Mouse (Mus musculus) brain, embryonic 18.5 days (tissue): ENCODE measurements around the gene Gm47289.

Experiments used
- DNase-seq: peaks from one replicate; pipeline ENCODE4 v3.0.0-alpha.2; 2012; ENCODE audit warnings: low read depth, low spot score

Gene Gm47289

DNA sequence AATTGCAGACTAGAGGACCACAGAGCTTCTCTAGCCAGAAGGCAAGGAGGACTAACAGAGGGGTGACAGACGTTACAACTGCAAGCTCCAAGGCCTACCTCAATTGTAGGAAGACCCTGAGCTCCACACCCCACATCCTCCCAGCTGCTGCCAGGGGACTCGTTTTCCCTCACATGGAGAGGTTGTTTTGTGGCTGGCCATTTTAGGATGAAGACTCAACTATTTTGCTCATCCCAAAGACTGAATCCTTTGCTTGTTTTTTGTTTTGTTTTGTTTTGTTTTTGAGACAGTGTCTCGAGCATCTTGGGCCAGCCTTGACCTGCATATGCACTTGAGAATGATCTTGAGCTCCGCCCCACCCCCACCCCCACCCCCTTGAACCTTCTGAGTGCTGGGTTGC is at the start of gene Gm47289:
Gene Gm47289, plus strand, starts transcription at position 301 of the 400 bp plus-strand sequence.
- no peak for DNase-seq

DNA sequence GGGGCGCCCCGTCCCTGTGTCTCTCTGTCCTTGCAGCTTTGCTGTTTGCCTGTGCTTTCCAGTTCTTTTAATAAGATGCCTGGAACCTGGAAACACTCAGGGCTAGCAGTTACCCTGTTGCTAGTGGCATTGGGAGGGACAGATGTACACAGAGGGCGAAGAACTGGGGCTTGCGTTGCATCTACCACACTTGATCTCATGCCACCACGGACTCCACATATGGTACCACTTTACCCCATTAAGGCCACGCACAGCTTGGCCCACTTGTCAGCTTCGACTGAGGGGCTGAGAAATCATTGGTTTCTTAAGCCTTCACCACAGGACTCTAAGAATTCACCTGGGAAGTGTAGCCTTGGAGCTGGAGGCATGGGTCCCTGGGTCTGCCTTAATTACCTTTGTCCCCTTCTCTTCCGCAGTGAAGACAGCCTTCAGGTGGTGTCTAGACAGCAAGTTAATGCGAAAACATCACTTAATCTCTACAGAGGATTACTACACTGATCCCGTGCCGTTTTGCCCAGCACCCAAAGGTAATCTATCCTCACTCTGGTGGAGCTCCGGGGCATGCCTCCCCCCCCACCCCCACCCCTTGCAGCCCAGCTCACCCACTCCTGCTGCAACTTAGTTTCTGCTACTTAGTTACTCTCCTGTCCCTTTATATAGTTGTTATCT is 49.1 kb upstream of the Gm47289 start:
- no peak for DNase-seq

DNA sequence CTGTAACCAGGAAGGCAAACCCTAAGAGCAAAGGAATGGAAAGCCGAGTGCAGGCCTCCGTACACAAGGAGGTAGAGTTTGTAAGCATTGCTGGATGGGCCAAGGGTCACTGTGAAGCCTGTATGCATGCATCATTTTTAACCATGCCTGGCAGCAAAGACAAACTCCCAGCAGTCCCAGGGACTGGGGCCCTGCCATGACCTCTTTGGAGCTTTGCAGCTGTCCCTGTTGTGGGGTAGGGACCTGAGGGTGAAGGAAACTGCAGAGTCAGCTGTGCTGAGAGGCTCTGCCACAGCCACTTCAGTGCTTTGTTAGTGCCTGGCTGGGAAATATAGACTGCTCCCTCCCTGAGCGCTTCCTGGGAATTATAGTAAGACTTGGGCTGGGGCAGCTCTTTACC is 48.3 kb upstream of the Gm47289 start:
- DNase-seq = no peak

DNA sequence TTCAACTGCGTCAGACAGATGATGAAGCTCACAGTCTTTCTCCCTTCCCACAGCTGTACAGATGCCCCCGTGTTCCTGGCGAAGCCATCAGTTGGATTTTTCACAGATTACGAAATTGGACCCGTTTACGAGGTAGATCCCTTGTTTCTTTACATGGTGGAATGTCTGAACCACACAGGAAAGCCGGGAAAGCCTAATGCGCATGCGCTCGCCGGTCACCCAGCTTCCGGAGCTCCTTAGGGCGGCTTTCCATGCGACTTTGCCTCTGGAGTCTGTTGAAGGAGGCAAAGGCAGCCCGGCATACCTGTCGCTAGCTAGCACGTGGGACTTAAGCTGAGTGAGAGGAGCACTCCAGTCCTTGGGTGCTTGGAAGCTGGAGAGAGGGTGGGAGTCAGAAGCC is 44.0 kb upstream of the Gm47289 start:
- no peak for DNase-seq

DNA sequence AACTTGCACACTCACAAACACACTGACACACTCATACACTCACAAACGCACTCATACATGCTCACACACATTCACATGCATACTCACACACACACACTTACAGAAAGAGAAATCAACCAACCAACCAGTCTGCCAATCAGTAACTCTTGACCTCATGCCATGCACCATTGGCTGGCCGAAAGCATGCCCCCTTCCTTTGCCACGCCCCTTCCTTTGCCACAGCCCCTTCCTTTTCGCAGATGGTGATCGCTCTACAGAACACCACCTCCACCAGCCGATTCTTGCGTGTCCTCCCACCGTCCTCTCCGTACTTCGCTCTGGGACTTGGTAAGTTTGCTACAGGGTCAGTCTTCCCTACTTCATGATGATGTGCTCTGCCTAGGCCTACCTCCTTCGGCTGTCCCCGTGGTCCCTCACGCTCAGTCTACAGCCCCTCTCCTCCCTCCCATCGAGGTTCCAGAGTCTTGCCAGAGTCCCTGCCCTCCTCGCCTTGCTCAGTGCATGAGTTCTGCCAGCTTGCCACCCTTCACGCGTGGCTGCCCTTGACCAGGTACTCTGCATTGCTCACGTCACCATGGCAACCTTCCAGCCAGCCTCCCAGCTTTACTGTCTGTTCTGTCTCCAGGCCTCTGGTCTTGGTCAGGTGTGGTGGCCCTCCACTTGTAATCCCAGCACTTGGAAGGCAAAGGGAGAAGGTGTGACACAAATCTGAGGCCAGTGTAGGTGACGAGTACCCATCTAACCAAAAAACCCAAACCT is 39.4 kb upstream of the Gm47289 start:
- no peak for DNase-seq

DNA sequence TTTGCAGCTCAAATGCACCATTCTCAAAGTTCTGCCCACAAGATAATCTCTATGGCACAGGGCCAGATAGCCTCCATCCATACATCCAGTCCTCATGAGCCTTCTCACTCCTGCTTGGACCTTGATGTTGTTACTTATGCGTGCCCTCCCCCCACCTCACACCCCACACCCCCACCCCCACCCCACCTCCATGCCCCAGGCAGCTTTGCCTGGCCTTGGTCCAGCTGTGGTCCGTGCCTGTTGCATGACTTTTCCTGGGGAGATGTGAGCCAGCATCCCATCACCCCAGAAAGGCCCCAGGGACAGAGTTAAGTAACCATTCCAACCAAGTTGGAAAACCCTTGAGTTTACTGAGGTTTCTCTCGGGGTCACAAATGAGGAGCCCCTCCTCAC is 38.8 kb upstream of the Gm47289 start:
- DNase-seq = no peak

DNA sequence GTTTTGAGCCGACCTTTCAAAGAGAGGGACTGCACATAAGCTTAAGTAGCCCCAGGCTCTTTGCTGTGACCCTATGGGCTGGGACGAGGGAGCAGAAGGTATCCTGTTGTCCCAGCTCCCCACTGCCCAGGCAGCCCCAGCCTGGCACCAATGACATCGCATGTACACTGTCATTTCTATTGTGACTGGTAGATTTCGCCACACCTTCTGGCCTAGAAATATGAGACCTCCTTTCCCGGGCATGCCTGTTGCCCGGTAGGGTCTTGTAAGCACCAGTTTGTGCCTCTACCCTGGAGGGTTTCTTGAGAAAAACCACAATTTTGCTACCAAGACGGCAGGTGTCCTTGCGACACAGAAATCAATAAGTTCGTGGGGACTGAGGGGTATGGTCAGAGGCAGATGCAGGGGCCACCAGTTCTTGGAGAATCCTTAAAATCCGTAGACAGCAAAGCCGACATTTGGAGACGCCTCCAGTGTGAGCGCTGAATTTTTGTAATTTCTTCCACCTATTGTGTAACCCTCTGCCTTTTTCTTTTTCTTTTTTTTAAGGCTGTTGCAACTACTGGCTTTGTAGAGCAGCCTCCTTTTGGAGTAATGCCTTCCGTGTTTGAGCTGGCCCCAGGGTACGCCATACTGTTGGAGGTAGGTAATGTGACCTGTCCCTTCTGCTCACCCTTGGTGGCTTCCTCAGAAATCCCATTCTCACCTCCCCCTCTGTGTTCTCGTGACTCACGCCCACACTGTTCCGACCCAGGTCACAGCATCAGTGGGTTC is 36.2 kb upstream of the Gm47289 start:
- DNase-seq = no peak

DNA sequence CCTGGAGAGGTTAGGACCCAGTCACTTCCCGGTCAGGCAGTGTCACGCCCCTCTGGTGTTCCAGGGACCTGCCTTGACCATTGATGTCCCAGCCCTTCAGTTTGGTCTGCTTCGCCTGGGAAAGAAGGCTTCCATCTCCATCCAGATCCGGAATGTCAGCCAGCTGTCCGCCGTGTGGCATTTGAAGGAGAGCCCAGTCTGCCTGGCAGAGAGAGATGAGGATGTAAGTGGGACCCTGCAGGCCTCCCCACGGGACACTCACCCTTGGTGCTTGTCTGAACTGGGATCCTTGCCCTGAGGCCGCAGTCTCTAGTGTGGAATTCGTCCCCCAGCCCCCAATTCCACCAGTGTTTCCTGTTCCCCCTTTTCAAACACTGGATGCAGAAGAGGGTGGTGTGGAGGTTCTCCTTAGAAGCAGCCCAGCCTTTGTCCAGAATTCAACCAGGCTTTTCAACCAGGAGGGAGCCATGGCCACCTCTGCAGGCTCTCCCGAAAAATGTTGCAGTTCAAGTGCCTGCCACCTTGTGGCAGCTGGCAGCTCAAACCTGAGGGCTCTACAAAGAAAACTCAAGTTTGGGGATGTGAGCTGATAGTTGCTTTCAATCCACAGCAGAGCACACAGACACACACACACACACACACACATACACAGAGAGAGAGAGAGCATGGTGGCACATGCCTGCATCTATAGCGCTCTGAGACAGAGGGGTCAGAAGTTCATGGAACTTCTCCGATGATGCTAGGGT is 30.4 kb upstream of the Gm47289 start:
- no peak for DNase-seq

DNA sequence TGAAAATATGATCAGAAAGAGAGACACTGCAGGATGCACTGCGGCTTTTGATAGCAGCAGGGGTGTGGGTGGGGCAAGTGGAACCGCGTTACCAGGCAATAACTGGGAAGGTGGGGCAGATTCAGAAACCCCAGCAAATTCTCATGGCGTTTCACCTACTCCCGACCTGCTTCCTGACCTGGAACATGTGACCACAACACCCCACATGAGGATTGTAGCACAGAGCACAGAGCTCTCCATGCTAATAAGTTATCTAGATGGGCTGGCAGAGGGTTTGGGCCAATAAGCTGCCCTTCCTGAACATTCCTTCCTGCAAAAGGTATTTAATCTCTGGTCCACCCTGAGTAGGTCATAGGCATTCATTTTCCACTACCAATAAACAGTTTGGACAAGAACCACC is 28.3 kb upstream of the Gm47289 start:
- no peak for DNase-seq

DNA sequence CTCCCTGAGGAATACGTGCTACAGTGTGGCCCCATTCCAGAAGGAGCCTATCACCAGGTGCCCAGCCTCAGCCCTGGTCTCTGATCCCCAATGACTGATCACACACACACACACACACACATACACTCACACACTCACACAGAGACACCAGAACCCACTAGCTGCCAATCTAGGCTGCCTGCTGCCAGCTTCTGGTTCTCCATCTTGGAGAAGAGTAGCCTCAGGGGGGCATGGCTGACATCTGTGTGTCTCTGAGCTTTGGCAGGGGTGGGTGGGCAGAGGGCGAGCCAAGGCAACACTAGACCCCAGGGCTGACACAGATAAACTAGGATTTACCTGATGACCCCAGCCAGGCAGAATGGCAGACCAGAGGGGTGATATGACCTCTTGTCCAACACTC is 20.1 kb upstream of the Gm47289 start:
- DNase-seq = no peak

DNA sequence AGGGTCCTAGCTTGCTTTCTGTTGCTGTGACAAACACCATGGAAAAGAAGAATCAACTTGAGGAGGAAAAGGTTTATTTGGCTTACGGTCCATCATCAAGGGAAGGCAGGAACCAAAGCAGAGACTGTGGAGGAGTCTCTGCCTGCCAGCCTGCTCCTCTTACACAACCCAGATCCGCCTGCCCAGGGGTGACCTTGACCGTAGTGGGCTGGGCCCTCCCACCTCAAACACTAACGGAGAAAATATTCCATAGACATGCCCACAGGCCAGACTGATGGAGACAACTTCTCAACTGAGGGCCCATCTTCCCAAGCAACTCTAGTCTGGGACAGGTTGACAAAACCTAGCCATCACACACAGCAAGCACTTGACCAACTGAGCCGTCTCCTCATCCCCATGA is 16.9 kb upstream of the Gm47289 start:
- no peak for DNase-seq

DNA sequence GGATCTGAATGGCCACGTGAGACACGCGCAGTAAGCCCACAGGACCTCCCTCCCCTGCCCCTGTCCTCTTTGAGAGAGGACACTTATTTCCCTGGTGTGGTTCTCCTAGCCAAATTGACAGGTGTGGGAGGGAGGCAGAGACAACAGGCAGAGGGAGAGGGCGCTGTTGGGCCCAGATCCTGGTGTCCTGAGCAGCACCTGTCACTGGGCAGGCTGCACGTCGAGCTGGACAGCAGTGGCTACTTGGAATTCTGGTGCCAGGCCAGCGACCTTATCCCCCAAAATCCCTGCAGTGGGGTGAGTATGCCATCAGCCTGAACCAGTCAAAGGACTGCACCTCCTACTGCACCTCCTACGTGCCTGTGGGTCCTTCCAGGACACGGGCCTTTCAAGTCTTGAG is 15.6 kb upstream of the Gm47289 start:
- no peak for DNase-seq

DNA sequence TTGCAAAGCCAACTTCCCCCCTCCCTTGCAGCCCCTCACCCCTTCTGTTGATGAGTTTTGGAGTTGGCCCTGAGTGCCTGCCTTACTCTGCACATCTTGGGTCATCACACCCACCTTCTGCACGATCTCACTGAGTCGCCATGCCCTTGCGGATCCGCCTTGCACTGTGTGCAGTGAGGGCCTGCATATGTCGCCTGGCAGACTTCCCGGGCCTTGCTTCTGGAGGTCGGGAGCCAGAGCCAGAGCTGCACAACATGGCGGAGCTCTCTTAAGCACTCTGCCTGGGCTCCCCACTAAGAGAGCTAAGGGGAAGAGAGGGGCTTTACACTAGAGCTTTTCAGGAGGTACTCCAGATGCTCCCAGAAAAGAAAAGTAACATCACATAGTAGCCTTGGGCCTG is 14.3 kb upstream of the Gm47289 start:
- DNase-seq = no peak

DNA sequence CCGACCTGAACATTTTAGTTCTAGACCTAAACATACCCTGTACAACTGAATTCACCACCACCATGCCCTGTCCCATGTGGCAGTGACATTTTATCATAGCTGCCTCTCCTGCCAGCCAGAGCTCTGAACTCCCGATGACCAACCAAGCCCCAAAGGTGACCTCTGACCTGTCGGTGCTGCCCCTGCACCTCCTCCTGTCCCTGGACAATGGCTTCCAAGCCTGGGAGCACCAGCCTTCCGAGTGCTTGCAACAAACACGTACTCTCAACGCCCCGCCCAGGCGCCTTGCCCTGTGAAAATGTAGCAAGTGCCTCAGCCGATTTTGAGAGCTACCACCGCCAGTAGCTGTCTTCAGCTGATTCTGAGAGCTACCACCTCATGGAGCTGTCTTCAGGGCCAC is 13.8 kb upstream of the Gm47289 start:
- DNase-seq = no peak

DNA sequence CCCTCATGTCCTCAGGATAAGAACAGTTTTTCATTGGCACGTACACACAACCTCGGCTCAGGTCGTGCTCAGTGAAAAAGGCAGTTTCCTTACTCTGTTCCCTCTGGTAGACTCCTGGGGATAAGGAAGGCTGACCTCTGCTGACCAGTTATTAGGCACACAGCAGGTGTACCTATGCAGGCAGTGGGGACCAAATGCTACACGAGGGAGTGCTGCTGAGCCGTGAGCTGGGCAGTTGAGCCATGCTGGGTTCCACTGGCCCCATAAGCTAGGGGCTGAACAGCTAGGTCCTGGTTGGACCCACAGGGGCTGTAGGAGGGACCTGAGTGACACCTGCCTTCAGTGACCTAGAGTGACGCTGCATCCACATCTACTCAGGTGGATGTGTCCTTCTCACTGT is 13.3 kb upstream of the Gm47289 start:
- DNase-seq = no peak

DNA sequence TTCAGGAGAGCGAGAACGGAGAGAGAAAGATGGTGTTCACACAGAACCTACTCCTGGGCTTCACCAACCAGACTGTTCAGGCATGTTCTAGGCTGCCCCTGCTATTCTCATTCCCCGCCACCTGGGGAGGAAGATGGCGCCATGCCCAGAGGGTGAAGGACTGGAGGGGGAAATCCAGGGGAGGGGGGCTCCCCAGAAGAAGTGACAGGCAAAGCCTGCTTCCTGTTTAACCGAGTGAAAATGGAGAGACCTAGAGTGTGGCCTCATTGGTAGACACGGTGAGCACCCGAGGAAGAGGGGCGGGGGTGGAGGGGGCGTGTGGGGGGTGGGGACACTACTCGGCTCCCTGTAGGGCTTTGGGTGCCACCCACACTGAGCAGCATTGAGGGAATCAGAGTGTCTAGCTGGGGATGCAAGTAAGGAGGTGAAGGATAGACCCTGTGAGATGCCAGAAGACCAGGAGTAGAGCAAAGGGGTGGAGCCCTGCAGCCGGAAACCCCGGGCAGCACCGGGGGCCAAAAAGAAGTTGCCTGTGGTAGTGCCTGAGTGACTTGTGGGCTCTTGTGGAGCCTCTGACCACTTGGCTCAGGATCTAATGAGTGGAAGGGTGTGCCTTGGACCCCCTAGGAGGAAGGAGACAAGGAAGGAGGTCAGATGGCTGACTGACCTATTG is 12.7 kb upstream of the Gm47289 start:
- no peak for DNase-seq

DNA sequence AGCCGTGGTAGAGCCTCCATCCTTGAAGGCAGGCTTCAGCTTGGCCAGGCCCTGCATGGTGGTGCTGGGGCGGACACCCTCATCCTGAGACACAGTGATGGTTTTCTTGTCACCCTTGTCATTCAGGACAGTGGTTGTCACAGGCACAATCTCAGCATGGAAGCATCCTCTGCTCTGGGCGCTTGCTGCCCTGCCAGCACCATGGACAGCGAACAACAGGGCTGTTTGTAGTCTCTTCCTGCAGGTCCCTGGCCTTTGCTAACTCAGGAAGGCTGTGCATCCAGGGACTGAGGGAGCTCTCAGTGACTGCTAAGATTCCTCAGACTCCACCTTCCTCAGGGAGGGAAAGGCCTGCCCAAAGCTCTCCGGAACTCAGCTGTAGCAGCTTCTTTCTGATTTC is 9.4 kb upstream of the Gm47289 start:
- DNase-seq = no peak

DNA sequence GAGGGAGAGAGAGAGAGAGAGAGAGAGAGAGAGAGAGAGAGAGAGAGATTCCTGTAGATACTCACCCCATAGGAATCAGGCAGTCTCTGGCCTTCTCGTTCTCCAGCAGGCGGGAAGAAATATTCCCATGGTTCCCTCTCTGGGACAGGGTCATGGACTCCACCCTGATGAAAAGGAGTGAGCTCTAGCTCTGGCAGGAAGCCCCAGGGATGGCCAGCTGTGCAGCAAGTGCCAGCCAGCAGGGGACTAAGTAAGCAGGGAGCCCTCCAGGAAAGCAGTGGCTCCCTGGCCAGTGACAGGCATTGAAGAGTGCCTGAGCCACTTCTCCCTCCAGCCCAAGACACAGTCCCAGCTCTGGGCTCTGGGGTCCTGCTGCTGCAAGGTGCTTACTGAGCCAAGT is 7.2 kb upstream of the Gm47289 start:
- no peak for DNase-seq

DNA sequence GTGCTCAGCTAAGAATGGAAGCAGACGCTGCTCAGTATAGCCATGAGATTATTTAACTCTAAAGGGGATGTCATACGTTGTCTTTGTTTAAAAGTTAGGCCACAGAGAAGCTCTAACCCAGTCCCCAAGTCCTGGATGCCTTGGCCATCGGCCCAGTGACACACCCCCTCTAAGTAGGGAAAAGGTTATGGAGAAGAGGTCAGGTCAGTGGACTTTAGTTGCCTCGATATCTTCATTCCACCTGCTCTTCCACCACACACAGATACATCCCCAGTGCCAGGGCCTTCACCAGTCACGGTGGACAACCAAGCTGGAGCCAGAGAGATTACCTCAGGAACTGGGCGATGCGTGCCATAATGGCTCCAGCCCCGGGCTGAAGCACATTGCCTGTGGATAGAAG is 3.5 kb upstream of the Gm47289 start:
- no peak for DNase-seq

DNA sequence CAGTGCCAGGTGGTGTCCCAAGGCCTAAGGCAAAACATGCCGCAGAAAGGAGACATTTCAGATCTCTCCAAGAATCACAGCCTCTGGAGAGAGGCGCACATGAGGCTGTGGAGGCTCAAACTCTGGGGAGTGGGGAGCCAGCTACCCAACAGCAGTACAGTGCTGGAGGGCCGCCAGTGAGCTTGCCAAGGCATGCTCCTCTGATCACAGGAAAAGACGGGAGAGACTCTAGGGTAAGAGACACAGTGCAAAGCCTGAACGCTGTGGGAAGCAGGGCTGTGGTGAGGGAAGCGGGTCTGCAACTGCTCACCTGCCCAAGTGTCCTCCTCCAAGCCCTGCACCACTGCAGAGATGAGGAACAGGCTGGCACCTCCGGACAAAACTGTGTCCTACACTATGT is 3.1 kb upstream of the Gm47289 start:
- no peak for DNase-seq
